ENCODE assay signal across 9 mouse cellular contexts in genomic region chr5:91444981-91445517, GRCm38 (mm10). TPM values are rescaled to one million over a fixed set of nuclear protein-coding genes. Genes with fewer than 3 reads are reported as not detected.
DNase-seq lines count a peak whose midpoint lies in the region; ATAC-seq lines count a peak whose summit lies in the region.
"Had no signal": no experiment of that assay in that cellular context is flagged by ENCODE, and none has a peak within 500 bp of the region (broad histone marks: within the 10 kb centered on the region; RNA-seq: fewer than 3 reads in every experiment).

No protein-coding gene starts in this region.

- WGBS in hindbrain, embryonic 12.5 days = 26% methylated on average over 3 of the region's 3 CpGs
- WGBS in neural tube, embryonic 14.5 days = 39% methylated on average over 3 of the region's 3 CpGs

- no peak overlapping the region for H3K4me3 ChIP-seq in hindbrain, embryonic 12.5 days
- H3K4me3 ChIP-seq in neural tube, embryonic 14.5 days (ENCODE audit: low read depth, low read length) = no peak overlapping the region

- H3K9me3 ChIP-seq in hindbrain, embryonic 12.5 days (replicated peaks) = no peaks in the 10 kb centered on the region
- no peaks in the 10 kb centered on the region for H3K9me3 ChIP-seq in neural tube, embryonic 14.5 days (ENCODE audit: control insufficient read depth, low read length)

- H3K27ac ChIP-seq in hindbrain, embryonic 12.5 days = no peak overlapping the region
- no peak overlapping the region for H3K27ac ChIP-seq in neural tube, embryonic 14.5 days (ENCODE audit: low read depth, low read length)
- H3K27ac ChIP-seq: kidney, postnatal 0 days had no signal

- ATAC-seq in hindbrain, embryonic 12.5 days (ENCODE audit: low FRiP score) = peak; percentile 87
- peak; percentile 84; the same call in 1 of the 2 replicates for ATAC-seq in neural tube, embryonic 14.5 days (ENCODE audit: low read depth)

- H3K4me1 ChIP-seq in hindbrain, embryonic 12.5 days = peaks cover 3% of the 10 kb centered on the region
- H3K4me1 ChIP-seq in neural tube, embryonic 14.5 days (ENCODE audit: control insufficient read depth, insufficient read depth, low read length) = no peaks in the 10 kb centered on the region

- H3K9ac ChIP-seq in hindbrain, embryonic 12.5 days = no peak overlapping the region
- H3K9ac ChIP-seq in neural tube, embryonic 14.5 days (replicated peaks; ENCODE audit: low read depth, low read length) = no peak overlapping the region

- H3K4me2 ChIP-seq in hindbrain, embryonic 12.5 days (replicated peaks) = no peak overlapping the region
- no peak overlapping the region for H3K4me2 ChIP-seq in neural tube, embryonic 14.5 days (ENCODE audit: low read depth, low read length)

- H3K27me3 ChIP-seq in hindbrain, embryonic 12.5 days = no peaks in the 10 kb centered on the region
- H3K27me3 ChIP-seq in neural tube, embryonic 14.5 days (ENCODE audit: control insufficient read depth, insufficient read depth, low read length) = no peaks in the 10 kb centered on the region

- DNase-seq in frontal cortex, adult 2 months (ENCODE audit: extremely low spot score in 1 of 2, low spot score in 1 of 2) = peak; percentile 11 to 45
- DNase-seq in frontal cortex, postnatal 25 days (ENCODE audit: low spot score in 2 of 2) = no peak
- peak; percentile 32 to 75 for DNase-seq in right cerebral cortex, postnatal 10 days (ENCODE audit: low spot score in 2 of 2)
- DNase-seq in right cerebral cortex, postnatal 36 days (ENCODE audit: low spot score in 2 of 2) = no peak
- DNase-seq in cerebellum, postnatal 36 days = no peak
- no peak for DNase-seq in urinary bladder, postnatal 25 days (ENCODE audit: low spot score)

- H3K36me3 ChIP-seq in hindbrain, embryonic 12.5 days = no peaks in the 10 kb centered on the region
- no peaks in the 10 kb centered on the region for H3K36me3 ChIP-seq in neural tube, embryonic 14.5 days (ENCODE audit: control insufficient read depth, insufficient read depth, low read length)

RNA-seq across cellular contexts. Expression of gene Btc, which starts 42.3 kb away (rescaled TPM):
- 0.13 and 0.24 TPM in 2 replicates for polyA plus RNA-seq in frontal cortex, adult 2 months (2012; rRNA removed)
- polyA plus RNA-seq in hindbrain, embryonic 12.5 days (2016; fragmentation: Nextera tagmentation; extraction: Ambion mirVana) = 0.26 and 0.84 TPM in 2 replicates
- 0.15 and 0.30 TPM in 2 replicates for polyA plus RNA-seq in neural tube, embryonic 14.5 days (2014; fragmentation: Nextera tagmentation; extraction: Ambion mirVana)

Comparison
In these comparisons a context has a peak if more than half of its experiments do, and no peak if none do; other contexts are left out.
1. DNase-seq: peak in frontal cortex, adult 2 months (2 of 2) and right cerebral cortex, postnatal 10 days (2 of 2); none in frontal cortex, postnatal 25 days (0 of 2), right cerebral cortex, postnatal 36 days (0 of 2), cerebellum, postnatal 36 days (0 of 2) and urinary bladder, postnatal 25 days (single experiment).